Mouse (Mus musculus) lung, postnatal 0 days (tissue): ENCODE measurements around the gene Kcnb1.

Source experiments
- CTCF ChIP-seq: IDR thresholded peaks from 2 replicates; pipeline ENCODE4 v1.5.1; 2016; ENCODE audit warnings: antibody characterized with exemption, mild to moderate bottlenecking
- EP300 ChIP-seq: IDR thresholded peaks from 2 replicates; pipeline ENCODE4 v1.6.1; 2016; ENCODE audit warnings: antibody characterized with exemption, mild to moderate bottlenecking, control low read depth

DNA sequence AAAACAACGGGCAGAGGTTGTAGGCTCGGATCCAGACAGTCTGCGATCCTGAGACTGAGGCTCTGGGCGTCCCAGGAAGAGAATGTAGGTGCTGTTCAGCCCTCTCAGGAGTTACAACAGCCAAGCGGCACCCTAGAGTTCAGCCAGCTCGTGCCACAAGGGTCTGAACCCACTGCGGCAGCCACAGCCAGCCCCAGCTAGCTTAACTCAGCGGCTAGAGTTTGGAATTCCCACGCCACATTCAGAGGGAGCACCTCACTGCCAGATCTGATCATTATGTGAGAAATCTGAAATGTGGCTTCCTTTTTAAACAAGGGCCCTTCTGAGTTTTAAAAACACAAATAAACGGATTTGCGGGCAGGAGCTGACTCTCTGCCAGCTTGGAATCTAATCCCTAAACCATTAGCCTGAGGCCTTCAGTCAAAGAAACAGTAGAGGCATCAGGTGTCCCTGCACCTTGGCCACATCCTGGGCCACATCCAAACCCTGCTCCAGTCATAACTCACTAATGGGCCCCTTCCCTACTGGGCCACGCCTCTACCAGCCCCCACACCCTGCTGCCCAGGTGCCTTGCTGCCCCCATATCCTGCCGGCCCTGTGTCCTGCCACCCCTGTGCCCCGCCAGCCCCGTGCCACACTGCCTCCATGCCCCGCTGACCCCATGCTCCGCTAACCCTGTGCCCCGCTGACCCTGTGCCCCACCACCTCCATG is 16.1 kb upstream of the Kcnb1 start:
- TF ChIP-seq CTCF: no peak
- TF ChIP-seq EP300: no peak
